Mouse (Mus musculus) kidney, postnatal 25 days (tissue): Measurements from ENCODE around the gene Gm3500.
"Not testable (repeated sequence)": the region's sequence is repeated elsewhere in the genome, so short reads cannot be mapped to it uniquely, and the experiment has no call there.

Source experiments
- DNase-seq, 2 experiments: peaks; one replicate each; pipeline ENCODE4 v3.0.0; 2021; ENCODE audit warnings: mixed read lengths in 2 of 2

The Gm3500 gene

DNA sequence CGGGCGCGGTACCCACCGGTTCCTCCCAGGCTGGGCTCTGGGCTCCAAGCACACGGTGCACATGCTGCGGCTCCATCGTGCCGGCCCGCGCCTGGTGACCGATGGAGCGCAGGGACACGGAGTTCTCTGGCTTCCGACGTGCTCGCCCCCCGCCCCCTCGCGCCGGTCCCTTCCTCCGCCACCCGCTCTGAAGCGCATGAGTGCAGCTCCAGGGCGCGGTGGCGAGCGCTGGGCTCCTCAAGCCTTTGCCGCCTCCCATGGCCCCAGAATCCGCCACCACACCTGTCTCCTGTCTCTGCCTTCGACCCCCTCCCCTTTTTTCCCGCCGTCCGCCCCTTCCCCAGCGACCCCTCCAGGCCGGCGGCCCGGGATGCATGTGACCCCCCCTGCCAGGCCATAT is at the start of gene Gm3500:
Gm3500 (minus strand) TSS at position 101 of the 400 bp plus-strand sequence.
- DNase-seq = not testable (repeated sequence)

DNA sequence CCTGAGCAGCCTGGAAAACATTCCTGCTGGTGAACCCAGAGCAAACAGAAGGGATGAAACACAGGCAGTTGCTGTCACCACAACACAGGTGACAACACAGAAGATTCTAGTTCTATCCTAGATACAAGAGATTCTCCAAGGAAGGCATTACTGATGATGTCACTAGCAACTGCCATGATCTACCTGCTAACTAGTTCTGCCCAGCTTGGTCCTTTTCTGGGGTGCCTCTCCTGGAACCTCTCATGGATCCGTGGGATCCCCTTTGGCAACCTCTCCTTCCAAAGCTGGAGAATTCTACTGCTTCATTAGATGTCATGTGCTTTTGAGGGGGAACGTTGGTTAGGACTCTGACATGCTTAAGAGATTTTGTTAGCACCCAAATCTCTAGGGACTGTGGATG is 54.0 kb downstream of the Gm3500 start, which contains the start of gene Gm3542:
Gm3542 (minus strand) TSS at position 101 of the 400 bp plus-strand sequence.
- not testable (repeated sequence) for DNase-seq
